Mouse (Mus musculus): ENCODE results near the gene Pomt2.
A peak's percentile ranks its signal among the peaks of the same experiment; 100 is the strongest.
"Not testable (repeated sequence)": the region's sequence is repeated elsewhere in the genome, so short reads cannot be mapped to it uniquely, and the experiment has no call there.

The Pomt2 gene

DNA sequence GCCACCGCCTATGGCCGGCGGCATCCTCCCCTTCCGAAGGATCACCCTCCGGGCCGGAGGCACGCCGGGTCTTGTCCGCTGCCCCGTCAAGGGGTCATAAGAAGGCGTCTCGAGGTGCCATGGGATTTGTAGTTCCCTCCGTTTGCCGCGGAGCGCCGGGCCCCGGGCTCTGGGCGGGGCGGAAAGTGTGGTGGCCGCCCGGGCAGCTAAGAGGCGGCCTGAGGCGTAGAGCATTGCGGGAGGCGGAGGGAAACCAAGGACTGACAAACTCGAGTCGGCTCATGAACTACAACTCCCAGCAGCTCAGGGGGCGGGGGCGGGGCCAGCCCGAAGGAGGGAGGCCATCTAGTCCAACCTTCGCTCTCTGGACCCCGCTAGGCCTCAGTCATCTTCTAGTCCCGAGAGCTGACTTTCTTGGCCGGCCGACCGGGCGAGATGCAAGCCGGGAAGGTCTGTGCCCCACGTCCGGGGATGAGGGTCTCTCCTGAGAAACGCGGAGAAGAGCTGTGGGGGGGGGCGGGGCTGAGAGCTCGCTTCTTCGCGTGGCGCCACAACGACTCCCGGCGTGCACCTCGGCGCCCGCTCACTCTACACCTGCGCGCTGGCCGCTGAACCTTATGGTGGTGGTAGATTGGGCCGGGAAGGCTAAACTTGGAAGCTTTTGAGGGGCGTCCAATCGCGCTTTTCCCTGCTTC is at the start of gene Pomt2:
Gene Pomt2, minus strand, starts transcription at position 574 of the 695 bp plus-strand sequence.
- DNase-seq (ENCODE audit: low spot score in 2 of 2) = peak; percentile 63 to 82

DNA sequence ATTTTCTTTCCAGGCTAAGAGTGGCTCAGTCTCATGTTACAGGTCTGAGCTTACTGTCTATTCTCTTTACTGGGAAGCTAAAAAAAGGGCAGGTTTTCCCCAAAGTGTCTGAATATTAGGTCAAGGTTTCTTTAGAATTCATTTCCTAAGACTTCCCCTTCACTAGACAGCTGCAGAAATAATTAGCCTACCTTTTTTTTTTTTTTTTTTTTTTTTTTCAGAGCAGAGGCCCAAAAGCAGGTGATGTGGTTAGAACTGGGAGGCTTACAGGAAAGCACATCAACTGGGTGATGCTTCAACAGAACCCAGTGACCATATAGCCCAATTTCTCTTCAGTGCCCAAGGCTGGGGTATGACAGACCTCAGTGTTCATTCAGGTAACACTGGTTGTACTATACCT is 48.5 kb upstream of the Pomt2 start:
- DNase-seq (ENCODE audit: low spot score in 2 of 2) = no peak

DNA sequence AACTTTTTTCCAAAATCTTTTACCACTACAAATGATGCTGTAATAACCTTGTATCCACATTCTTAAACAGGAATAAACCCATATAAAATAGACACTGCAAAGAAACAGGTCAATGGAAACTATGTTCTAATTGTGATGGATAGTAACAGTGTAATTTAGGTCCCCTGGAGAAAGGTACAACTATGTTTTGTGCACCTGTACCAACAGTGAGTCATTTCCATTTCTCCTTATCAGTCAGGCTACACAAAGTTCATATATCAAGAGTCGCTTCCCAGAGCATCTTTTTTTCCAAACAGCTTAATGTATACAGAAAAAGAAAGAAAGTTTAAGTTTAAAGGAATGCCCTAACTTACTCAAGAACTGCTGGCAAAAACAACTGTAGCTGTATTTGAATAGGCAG is 47.3 kb upstream of the Pomt2 start:
- no peak for DNase-seq (ENCODE audit: low spot score in 2 of 2)

DNA sequence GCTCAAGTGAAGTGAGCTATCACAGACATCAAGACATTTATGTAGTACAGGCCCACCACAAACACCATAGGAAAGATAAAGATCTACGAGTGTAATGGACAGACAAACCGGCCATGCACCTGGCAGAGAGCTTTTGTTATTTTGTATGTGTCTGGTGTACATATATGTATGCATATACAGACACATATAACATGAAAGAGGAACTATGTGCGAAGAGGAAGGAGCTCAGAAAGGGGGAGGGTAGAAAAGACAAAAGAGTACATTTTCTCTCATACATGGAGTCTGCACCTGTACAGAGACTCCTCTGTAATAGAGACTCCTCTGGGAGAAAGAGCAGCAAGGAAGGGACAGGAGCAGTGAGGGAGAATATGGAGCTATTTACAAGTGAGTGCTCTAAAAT is 45.2 kb upstream of the Pomt2 start:
- no peak for DNase-seq (ENCODE audit: low spot score in 2 of 2)

DNA sequence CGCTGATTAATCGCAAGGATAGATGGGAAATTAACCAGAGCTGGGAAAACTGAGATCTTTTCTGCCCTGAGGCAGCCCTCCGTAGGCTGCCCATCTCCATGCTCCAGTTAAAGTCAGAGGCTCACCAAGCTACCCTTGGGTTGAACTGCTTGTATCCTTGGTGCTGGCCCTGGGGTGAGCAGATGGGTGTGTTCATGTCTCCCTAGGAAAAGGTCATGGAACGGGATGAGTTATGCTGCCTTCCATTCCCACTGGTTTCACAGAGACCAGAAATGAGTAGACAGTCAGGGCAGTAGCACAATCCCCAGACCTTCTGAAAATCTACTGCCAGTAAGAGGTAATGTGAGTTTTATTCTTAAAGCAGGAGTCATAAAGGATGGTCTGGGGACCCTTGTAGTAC is 29.9 kb upstream of the Pomt2 start:
- DNase-seq (ENCODE audit: low spot score in 2 of 2) = no peak

DNA sequence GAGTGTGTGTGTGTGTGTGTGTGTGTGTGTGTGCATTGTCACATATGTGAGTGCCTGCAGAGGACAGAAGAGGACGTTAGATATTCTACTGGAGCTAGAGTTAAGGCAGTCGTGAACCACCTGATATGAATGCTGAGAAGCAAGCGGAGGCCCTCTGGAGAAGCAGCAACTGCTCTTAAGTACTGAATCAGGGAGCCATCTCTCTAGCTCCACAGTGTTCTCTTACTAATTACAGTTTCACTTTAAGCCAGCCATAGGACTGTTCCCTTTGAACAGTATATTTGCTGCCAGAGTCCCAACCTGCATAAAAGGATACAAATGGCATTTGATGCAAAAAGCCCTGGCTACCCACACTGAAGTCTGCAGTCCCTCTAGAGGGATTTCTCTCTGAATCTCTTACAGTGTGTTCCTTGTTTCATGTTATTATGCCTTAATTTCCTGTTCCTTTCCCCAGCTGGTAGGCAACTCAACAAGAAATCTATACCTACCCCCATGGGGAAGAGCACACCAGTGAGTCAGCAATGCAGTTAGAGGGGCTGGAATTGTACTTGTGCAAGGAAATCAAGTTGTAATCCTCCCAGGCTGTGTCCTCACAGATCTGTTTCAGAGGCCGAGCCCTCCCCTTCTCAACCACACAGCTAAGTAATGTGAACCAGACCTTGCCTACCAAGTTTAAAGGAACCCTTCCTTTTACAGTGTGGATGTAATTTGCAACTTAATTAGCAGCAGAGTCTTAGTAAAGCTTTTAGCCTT is 27.6 kb upstream of the Pomt2 start:
- DNase-seq (ENCODE audit: low spot score in 2 of 2) = no peak

DNA sequence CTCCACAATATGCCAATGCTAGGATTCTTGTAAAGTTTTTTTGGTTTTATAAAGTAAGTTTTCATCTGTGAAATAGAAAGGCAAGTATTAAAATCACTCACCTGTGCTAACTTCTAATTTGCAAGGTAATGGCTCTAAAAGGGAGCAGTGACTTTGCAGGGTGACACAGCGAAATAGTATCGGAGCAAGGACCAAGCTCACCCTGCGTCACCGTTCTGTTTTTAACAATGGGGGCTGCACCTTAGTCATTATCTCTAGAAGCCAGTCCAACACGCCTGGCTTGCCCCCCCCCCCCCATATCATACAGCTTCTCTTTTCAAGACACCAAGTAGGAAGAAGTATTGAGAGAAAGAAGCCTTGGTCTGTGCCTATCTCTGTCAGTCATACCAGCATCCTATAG is 13.0 kb upstream of the Pomt2 start:
- no peak for DNase-seq (ENCODE audit: low spot score in 2 of 2)

DNA sequence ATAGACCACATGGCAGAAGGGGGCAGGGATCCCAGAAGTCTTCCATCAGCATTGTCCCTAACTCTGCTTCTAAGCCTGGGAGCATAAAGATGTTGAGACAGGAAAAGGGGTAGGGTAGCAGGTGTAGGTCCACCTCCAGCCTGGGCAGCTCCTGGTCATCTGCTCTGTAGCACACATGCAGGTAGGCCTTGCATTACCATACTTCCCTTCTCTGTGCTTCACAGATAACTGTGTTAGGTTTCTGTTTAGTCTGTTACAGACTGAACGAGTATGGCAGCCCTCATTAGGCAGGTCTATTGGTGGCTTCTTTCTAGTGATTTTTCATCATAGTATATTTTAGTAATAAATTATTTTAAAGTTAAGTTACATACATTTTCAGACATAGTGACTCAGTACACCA is 12.5 kb upstream of the Pomt2 start:
- no peak for DNase-seq (ENCODE audit: low spot score in 2 of 2)

DNA sequence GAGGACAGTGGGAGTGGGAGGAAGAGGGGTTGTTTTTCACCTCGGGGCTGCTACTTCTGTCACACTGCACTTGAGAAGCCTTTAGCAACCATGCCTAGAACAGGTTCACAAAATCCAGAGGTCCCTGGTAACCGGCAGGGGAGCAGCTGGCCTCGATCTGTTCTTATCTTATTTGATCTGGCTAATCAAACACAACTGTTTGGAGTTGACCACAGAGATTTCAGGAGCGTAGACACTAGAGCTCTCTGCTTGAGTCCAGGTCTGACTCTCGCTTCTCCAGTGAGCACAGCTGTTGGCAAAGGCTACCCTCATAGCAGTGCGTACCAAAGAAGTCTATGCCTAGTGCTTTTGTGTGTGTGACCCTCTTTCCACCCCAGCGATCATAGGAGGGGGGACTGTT is 10.3 kb upstream of the Pomt2 start:
- no peak for DNase-seq (ENCODE audit: low spot score in 2 of 2)

DNA sequence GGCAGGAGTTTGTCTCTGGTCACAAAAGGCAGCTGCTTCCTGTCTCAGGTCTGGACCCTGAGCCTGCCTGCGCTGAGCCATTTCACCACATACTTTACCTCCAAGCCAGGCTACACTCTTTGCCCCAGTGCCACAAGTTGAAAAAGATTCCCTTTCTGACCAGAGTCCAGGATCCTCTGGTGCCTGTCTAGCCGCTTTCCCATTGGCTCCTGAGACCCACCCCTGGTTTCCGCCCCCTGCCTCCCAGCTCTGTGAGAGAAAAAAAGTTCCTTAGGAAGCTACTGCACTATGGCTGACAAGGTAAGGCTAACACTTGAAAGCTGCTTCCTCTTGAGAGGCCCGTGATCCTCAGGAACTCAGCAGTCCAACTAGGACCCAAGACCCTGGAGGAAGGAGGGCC is 9.6 kb upstream of the Pomt2 start:
- DNase-seq (ENCODE audit: low spot score in 2 of 2) = no peak

DNA sequence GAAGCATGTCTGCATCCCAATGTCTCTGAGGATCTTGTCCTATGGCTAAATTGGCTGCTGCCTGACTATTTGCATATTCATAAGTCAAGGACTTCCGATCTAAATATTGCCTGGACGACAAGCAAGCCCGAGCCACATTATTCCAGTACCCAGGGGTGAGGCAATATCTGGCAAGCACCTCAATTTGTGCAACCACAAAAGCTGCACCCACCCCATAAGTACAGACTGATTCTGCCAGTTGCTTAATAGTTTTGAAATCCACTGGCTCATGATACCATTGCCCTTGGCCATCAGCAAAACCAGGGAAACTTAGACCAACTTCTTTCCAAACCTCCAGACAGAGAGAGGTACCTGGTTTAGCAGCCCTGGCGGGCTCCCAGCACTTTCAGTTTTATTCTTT is 6.7 kb upstream of the Pomt2 start:
- not testable (repeated sequence) for DNase-seq (ENCODE audit: low spot score in 2 of 2)

DNA sequence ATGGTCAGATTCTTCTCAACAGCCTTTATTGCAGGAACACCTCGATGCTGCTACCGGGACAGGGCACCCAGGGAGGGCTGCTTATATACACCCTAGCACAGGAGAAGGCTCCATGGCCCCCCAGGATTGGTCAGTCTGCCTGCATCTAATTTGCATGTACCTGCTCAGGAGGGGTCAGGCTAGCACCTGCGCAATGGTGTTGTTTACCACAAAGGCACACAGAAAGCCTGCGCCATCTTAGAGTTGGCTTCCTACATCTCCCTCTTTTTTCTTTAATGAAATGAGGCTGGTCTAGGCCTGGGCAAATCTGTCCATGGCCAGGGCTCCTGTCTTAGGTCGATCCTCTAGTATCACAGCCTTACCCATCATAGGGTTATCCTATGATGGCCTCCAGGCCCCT is 1.7 kb upstream of the Pomt2 start:
- no peak for DNase-seq (ENCODE audit: low spot score in 2 of 2)

DNA sequence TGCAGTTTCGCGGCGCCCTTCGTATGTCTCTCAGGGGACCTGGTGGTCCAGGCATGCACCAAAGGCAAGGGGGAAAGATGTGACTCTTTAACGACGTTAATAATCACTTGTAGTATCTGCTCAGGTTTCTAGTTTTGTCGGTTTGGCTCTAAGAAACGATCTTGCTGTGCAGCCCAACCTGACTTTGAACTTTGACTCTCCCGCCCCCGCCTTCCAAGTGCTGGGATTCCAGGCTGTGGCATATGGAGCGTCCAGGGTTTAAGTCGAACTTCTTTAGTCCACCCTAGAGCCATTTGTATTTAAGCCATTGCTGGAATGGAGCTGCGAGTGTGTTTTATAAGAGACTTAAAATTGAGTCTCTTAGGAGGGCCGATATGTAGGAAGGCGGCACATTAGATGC is 368 bp upstream of the Pomt2 start:
- no peak for DNase-seq (ENCODE audit: low spot score in 2 of 2)

DNA sequence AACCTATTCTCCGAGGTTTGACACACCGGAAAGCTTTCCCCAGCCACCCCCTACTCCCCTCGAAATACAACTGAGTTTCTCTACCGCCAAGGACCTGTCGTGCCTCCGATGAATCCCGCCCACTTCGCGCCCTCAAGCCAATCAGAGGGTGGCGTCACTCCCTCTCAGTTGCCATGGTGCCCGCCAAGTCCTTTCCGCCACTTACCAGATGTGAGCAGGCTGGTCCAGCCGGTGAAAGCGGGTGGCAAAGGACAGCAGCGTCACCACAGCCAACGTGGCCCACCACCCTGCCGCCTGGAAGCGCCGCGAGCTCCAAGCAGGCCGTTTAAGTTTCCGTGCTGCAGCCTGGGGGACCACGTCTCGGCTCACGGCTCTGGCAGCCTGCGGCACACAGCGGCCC is 802 bp downstream of the Pomt2 start, which contains the start of gene Gstz1:
Gene Gstz1, plus strand, starts transcription at position 200 of the 400 bp plus-strand sequence.
- DNase-seq (ENCODE audit: low spot score in 2 of 2) = peak; percentile 78 to 86

DNA sequence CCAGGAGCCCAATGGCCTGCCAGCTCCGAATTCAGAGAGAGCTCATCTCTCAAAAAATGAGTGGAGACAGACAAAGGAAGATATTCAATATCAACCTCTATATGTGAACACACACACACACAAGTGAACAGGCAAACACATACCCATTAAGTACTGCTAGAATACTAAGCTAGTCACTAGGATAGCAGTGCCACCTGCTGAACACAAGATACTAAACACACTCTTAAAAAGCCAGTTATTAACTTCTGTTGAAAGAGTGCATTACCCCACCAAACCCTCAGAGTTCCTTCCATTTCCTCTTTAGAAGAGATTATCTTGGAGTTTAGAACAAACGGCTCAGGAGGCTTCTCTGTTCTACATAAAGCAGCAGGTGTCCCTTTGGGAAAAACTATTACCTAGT is 5.6 kb downstream of the Pomt2 start:
- DNase-seq (ENCODE audit: low spot score in 2 of 2) = no peak

DNA sequence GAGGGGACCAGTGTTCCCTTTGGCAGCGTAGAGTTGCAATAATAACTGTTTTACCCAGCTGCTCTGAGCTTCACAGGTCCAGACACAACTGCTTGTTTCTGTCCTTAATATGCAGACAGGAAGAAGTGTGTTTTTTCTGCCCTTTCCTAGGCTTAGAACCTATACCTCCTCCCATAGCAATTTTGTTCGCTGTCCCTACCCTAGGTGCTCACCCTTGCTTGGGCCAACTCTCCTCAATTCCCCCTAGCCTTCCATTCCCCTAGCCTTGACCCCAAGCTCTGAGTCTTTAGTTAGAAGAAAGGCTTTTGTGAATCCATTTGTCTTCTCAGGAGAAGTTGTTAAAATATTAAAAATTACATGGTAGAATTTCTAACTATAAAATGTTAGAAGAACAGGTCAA is 9.0 kb downstream of the Pomt2 start:
- DNase-seq (ENCODE audit: low spot score in 2 of 2) = no peak

DNA sequence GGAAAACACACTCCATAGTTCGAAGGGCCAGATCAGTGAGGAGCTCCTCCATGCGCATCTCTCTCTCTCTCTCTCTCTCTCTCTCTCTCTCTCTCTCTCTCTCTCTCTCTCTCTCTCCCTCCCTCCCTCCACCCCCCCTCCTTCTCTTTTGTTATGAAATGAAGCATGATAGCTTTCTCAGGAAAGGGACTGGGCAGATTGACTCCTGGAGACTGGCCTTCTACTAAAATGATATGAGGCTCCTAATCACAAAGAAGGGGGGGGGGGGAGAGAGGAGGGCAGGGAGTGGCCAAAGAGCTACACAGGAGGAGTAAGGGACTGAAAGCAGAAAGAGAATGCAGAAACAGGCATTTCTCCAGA is 9.4 kb downstream of the Pomt2 start:
- no peak for DNase-seq (ENCODE audit: low spot score in 2 of 2)

DNA sequence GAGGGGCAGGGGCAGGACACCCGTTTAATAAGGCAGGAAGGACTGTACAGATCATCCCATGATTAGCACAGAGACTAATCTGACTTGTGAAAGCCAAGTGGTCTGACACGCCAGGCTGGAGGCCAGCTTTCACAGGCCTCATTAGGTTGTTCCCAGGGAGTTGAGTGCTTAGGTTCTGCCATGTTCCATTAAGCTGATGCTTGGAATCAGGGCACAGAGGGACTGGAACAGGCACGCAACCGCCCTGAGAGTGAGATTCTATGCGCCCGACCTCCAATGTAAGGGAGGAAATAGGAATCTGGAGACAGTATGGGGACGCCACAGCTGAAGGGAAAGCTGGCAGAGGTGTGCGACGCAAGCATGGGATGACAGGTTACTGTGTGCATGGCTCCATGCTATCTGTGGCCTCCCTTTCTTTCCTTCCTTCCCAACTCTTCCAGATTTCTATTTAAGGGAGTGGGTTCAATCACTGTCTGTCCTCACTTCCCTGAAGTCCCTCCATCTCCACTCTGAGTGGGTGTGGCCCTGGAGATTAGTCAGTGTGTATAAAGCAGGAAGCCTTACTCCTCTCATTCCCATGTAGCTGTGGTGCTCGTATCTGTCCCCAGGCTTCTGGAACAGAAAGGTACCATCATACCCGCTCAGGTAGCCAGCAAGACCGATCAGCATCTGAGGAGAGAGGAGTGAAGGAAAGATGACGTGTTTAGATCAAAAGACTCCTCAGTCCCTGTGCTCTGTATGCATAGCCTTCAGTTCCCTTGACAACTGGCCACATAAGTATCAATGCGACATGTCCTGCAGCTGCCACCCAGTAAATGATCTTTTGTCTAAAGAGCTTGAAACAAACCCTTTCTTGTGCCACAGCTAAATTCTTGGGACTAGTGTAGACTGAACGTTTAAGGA is 10.1 kb downstream of the Pomt2 start:
- no peak for DNase-seq (ENCODE audit: low spot score in 2 of 2)

DNA sequence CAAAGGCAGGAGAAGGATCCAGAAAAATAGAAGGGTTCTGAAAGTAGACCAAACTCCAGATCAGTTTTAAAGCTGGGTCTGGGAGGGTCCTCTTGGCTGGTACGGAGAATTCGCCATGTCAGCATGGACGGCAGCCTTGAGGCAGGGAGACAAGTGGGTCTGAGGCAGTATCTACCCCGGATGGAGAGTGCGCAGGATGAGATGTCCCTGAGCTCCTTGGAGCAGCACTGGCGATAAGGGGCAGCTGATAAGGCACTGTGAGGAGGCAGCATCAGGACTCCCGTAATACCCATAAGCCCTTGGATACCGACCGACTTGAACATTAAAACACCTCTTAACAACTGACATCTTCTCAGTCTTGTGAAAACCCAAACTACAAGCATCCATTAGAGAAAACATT is 15.0 kb downstream of the Pomt2 start:
- DNase-seq (ENCODE audit: low spot score in 2 of 2) = no peak

DNA sequence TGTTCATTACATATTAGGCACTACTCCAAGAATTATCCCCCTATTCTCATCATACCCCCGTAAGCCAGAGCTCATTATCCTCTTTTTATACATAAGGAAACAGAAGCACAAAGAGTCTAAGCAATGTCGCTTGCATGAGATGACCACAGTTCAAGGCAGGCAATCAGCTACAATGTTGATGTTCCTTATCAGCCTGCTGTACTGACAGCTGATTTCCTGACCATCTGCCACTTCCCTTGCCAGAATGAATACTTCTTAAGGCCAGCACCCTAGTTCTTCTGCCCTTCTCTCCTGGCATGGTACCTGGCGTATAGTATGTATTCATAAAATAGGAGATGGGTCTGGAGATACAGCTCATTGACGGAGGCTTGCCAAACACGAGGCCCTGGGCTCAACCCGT is 15.6 kb downstream of the Pomt2 start:
- no peak for DNase-seq (ENCODE audit: low spot score in 2 of 2)

DNA sequence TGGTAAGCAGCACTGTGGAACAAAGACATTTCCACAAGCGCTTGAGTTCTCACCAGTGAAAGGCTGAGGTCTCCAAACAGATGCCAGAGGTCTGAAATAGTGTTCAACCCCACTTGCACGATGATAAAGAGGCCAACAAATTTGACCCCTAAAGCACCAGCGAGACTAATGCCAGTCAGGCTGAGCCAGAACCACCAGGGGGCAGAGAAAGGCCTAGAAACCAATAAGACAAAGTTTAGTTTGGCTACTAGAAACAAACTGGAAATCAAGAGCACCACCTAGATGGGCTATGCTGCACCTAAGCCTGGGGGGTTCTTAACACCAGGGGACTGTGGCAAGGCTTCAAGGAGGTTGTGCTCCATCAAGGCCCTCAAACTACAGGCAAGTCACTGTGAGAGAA is 16.1 kb downstream of the Pomt2 start:
- DNase-seq (ENCODE audit: low spot score in 2 of 2) = peak in 1 of 2 experiments; percentile 28

DNA sequence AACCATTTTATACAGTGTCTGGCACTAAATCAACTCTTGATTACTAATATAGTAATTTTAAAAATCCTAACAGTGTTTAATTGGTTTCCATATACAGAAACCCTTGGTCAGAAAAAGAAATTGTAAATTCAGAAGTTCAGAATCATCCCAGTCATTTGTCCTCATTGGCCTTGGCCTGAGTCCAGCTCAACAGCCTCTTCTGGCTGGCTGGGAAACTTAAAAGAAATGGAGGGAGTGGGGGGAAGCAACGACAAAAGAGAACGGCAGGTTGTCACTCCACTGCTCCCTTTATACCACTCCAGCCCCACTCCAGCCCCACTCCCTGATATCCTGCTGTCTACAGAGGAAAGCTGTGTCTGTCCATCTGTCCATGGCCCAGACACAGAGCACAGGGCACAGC is 16.6 kb downstream of the Pomt2 start:
- no peak for DNase-seq (ENCODE audit: low spot score in 2 of 2)

DNA sequence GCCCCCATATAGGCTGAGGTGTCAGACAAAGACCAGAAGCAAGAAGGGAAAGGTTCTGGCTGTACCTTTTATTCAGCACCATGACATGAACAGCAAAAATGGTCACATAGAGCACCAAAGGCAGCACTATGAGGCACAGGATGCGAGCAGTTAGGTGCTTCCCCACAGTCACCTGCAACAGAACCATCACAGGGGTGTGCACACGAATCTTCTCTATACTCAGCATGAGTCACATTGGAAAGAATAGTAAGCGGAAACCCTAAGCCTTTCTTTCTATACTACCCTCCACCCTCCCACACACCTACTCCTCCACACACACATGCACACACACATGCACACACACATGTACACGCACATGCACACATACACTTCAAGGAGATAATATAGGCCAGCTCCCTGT is 17.5 kb downstream of the Pomt2 start:
- DNase-seq (ENCODE audit: low spot score in 2 of 2) = no peak

Data from cerebellum, postnatal 4 days (tissue).